Mouse (Mus musculus): ENCODE measurements around the gene Paqr7. TPM values are rescaled to one million over a fixed set of nuclear protein-coding genes. Genes with fewer than 3 reads are reported as not detected.
A peak's percentile ranks its signal among the peaks of the same experiment; 100 is the strongest.

The Paqr7 gene
- polyA plus RNA-seq, 1 experiment, result not detected

DNA sequence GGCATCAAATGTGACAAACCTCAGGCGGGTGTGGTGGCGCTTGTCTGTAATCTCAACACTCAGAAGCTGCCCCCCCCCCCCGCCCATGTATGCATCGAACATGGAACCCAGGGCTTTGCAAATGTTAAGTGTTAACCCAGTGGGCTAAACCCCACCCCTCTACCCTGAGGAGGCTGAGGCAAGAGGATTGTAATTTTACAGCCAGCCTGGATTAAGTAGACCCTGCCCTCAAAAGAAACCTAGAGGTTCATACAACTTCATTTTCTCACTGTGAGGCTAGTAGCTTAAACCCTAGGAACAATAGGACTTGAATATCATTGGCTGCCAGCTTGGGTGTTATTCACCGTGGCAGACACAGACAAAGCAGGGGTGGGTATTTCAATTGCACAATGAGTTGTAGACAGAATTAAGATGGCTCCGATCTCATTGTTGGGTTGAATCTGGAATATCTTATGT, 27.1 kb upstream of the Paqr7 start:
- Histone ChIP-seq H3K4me3 (replicated peaks) (peak overlapping the region; percentile 95), H3K36me3 (ENCODE audit: control insufficient read depth) (peaks cover 44% of the 10 kb centered on the region), H3K9me3 (ENCODE audit: control insufficient read depth, low read length) (no peaks in the 10 kb centered on the region), H3K27me3 (ENCODE audit: control insufficient read depth) (peaks cover 24% of the 10 kb centered on the region), H3K4me1 (ENCODE audit: control insufficient read depth) (peaks cover 35% of the 10 kb centered on the region)
- TF ChIP-seq TAL1 (IDR thresholded peaks at IDR 0.05; ENCODE audit: low read length) (no peak), GATA1 (IDR thresholded peaks at IDR 0.05; ENCODE audit: low read length) (no peak)

DNA sequence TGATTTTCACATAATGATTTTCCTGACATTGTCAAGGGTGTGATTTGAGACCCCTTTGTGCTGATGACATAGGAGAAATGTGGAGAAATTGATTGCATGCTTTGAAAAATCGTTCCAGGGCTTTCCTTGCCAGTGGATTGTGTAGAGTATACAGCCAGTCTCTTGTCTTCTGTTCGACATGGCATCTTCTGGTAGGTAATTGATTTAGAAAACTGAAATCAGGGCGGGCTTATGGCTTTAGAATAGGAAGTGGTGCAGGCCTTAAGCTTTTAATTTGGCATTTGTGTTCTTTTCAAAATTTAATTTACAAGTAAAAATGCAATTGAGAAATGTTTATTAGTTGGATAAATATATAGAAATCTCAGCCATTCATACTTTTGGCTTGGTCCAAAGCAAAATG, 26.5 kb upstream of the Paqr7 start:
- H3K27me3 ChIP-seq (ENCODE audit: control insufficient read depth), result peaks cover 24% of the 10 kb centered on the region
- peak overlapping the region; percentile 95 for H3K4me3 ChIP-seq (replicated peaks)
- no peaks in the 10 kb centered on the region for H3K9me3 ChIP-seq (ENCODE audit: control insufficient read depth, low read length)
- TF ChIP-seq TAL1 (IDR thresholded peaks at IDR 0.05; ENCODE audit: low read length) (no peak), GATA1 (IDR thresholded peaks at IDR 0.05; ENCODE audit: low read length) (no peak)
- peaks cover 50% of the 10 kb centered on the region for H3K36me3 ChIP-seq (ENCODE audit: control insufficient read depth)
- peaks cover 35% of the 10 kb centered on the region for H3K4me1 ChIP-seq (ENCODE audit: control insufficient read depth)

DNA sequence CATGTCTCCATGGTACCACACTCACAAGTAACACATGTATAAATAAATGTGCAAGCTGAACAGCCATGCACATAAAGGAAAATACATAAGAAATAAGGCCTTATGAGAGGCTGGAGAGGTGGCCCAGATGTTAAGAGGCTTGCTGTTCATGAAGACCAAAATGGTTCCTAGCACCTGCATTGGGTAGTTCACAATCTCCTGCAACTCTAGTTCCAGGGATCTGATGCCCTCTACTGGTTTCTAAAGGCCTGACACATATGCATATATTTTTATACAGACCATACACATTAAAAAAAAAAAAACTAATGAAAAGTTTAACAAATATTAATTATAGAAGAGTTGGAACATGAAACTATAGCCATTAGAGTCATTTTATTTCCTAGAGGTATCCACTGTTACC, 25.0 kb upstream of the Paqr7 start:
- Histone ChIP-seq H3K9me3 (ENCODE audit: control insufficient read depth, low read length) (no peaks in the 10 kb centered on the region), H3K4me3 (replicated peaks) (no peak overlapping the region), H3K27me3 (ENCODE audit: control insufficient read depth) (peaks cover 14% of the 10 kb centered on the region), H3K4me1 (ENCODE audit: control insufficient read depth) (peaks cover 35% of the 10 kb centered on the region), H3K36me3 (ENCODE audit: control insufficient read depth) (peaks cover 65% of the 10 kb centered on the region)
- TF ChIP-seq GATA1 (IDR thresholded peaks at IDR 0.05; ENCODE audit: low read length), result no peak
- no peak for TF ChIP-seq TAL1 (IDR thresholded peaks at IDR 0.05; ENCODE audit: low read length)

DNA sequence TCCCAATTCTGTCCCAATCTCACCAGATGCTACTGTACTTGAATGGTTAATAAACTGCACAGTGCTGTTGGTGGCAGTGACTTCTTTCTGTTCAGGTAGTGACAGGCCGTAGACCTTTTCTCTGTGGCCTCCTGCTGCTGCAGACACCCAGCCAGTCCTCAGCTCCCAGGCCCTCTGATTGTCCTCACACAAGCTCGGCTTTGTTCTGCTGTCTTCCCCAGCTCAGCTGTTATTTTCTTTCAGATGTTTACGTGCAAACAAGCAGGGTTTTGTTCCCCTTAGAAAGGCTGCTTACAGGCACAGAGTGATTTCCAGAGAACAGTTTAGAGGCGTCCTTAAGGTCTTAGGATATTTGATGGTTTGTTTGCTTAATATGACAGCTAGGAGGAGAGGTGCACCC, 22.7 kb upstream of the Paqr7 start:
- TF ChIP-seq GATA1 (IDR thresholded peaks at IDR 0.05; ENCODE audit: low read length), result no peak
- no peak for TF ChIP-seq TAL1 (IDR thresholded peaks at IDR 0.05; ENCODE audit: low read length)
- Histone ChIP-seq H3K9me3 (ENCODE audit: control insufficient read depth, low read length) (no peaks in the 10 kb centered on the region), H3K4me1 (ENCODE audit: control insufficient read depth) (peaks cover 19% of the 10 kb centered on the region), H3K27me3 (ENCODE audit: control insufficient read depth) (no peaks in the 10 kb centered on the region), H3K4me3 (replicated peaks) (no peak overlapping the region), H3K36me3 (ENCODE audit: control insufficient read depth) (peaks cover 76% of the 10 kb centered on the region)

DNA sequence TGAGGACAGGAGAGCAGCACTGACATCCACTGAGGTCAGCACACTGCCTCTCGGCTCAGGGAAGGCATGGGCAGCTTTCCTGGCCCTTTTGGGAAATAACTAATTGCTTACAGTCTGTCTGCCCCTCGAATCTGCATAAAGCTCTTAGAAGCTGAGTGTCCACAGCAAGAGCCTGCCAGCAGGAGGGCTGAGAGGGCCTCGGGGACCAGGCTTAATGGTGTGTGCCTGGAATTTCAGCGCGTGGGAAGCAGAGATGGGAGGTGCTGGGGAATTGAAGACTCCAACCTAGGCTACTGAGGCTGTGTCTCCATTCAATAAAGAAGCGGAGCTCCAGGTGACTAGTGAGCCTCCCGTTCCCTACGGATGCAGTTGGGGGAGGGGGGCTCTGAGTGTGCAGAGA, 22.3 kb upstream of the Paqr7 start:
- Histone ChIP-seq H3K36me3 (ENCODE audit: control insufficient read depth) (peaks cover 76% of the 10 kb centered on the region), H3K4me1 (ENCODE audit: control insufficient read depth) (peaks cover 18% of the 10 kb centered on the region), H3K27me3 (ENCODE audit: control insufficient read depth) (no peaks in the 10 kb centered on the region), H3K9me3 (ENCODE audit: control insufficient read depth, low read length) (no peaks in the 10 kb centered on the region), H3K4me3 (replicated peaks) (no peak overlapping the region)
- no peak for TF ChIP-seq GATA1 (IDR thresholded peaks at IDR 0.05; ENCODE audit: low read length)
- TF ChIP-seq TAL1 (IDR thresholded peaks at IDR 0.05; ENCODE audit: low read length), result no peak

DNA sequence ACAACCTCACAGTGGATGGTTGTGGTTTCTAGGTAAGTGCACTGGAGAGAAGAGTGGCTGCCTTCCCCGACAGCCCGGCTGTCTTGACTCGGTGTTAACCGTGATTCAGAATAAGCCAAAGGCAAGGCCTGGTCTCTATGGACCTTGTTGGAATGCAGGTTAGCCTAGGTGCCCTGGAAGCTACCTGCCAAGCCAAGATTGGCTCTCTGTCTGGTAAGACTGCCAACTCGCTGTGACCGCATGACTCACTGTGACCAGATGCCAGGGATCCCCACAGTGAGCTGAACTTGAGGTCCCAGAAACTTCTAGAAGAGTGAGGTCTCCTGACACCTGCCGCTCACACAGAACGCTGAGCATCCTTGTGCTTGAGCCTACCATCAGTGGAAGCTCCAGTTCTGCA, 19.6 kb upstream of the Paqr7 start:
- TF ChIP-seq GATA1 (IDR thresholded peaks at IDR 0.05; ENCODE audit: low read length) (no peak), TAL1 (IDR thresholded peaks at IDR 0.05; ENCODE audit: low read length) (no peak)
- no peak overlapping the region for H3K4me3 ChIP-seq (replicated peaks)
- peaks cover 54% of the 10 kb centered on the region for H3K36me3 ChIP-seq (ENCODE audit: control insufficient read depth)
- no peaks in the 10 kb centered on the region for H3K27me3 ChIP-seq (ENCODE audit: control insufficient read depth)
- H3K4me1 ChIP-seq (ENCODE audit: control insufficient read depth), result peaks cover 5% of the 10 kb centered on the region
- H3K9me3 ChIP-seq (ENCODE audit: control insufficient read depth, low read length), result no peaks in the 10 kb centered on the region

DNA sequence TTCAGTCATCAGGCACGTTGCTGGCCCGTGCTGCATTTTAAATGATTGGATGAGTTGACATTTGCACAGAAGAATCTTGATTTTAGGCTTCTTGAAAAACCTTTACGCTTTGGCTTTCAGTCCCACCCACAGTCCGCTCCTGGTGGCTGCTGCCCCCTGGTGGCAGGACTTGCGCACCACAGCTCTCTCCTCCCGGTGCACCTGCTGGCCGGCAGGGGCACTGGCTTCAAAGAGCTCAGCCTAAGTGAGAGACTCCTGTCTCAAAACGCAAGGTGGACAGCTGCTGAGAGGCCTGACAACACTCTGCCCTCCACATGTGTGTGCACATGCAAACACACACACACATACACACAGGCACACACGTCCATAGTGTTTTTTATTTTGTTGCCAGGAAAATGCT, 18.5 kb upstream of the Paqr7 start:
- Histone ChIP-seq H3K27me3 (ENCODE audit: control insufficient read depth) (peaks cover 8% of the 10 kb centered on the region), H3K4me1 (ENCODE audit: control insufficient read depth) (peaks cover 3% of the 10 kb centered on the region), H3K4me3 (replicated peaks) (no peak overlapping the region), H3K9me3 (ENCODE audit: control insufficient read depth, low read length) (no peaks in the 10 kb centered on the region), H3K36me3 (ENCODE audit: control insufficient read depth) (peaks cover 42% of the 10 kb centered on the region)
- TF ChIP-seq TAL1 (IDR thresholded peaks at IDR 0.05; ENCODE audit: low read length) (no peak), GATA1 (IDR thresholded peaks at IDR 0.05; ENCODE audit: low read length) (no peak)

DNA sequence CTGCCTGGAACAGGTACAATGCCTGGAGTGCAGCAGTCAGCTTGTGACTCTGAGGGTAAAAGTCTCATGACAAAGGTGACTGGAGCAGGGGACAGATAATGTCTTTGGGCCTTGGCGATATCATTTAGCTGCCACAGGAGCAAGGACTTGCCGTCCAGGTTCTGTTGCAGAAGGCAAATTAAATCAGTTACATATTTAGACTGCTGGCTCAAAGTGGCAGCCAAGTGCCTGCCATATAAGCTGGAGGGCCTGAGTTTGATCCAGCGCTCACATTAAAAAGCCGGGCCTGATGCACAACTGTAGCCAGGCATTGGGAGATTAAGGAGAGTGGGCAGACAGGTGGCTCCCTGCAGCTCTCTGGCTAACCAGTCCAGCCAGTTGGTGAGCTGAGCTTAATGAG, 16.7 kb upstream of the Paqr7 start:
- peaks cover 15% of the 10 kb centered on the region for H3K27me3 ChIP-seq (ENCODE audit: control insufficient read depth)

DNA sequence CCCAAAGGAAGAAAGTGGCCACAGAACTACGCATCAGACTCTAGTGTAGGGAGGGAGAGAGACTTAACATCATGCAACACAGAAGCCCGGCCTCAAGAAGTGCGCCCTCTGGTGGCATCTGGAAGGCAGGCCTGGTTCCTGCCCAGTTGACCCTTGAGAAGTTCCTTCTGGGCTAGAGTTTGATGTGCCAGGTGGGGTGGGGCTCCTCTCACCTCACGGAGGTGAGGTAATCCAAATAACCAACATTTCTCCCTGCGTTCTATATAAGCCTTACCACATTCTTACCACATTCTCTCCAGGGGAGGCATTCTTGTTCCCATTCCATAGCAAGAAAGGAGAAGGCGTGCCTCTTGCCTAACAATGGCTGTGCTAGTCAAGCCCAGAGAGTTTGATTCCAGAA, 15.6 kb upstream of the Paqr7 start:
- Histone ChIP-seq H3K36me3 (ENCODE audit: control insufficient read depth) (peaks cover 17% of the 10 kb centered on the region), H3K27me3 (ENCODE audit: control insufficient read depth) (peaks cover 15% of the 10 kb centered on the region), H3K9me3 (ENCODE audit: control insufficient read depth, low read length) (no peaks in the 10 kb centered on the region), H3K4me1 (ENCODE audit: control insufficient read depth) (peaks cover 3% of the 10 kb centered on the region), H3K4me3 (replicated peaks) (no peak overlapping the region)
- TF ChIP-seq TAL1 (IDR thresholded peaks at IDR 0.05; ENCODE audit: low read length) (no peak), GATA1 (IDR thresholded peaks at IDR 0.05; ENCODE audit: low read length) (no peak)

More for the DNA sequence above, 16.7 kb upstream of the Paqr7 start:
- Histone ChIP-seq H3K4me3 (replicated peaks) (no peak overlapping the region), H3K9me3 (ENCODE audit: control insufficient read depth, low read length) (no peaks in the 10 kb centered on the region), H3K36me3 (ENCODE audit: control insufficient read depth) (peaks cover 27% of the 10 kb centered on the region), H3K4me1 (ENCODE audit: control insufficient read depth) (peaks cover 3% of the 10 kb centered on the region)
- TF ChIP-seq GATA1 (IDR thresholded peaks at IDR 0.05; ENCODE audit: low read length) (no peak), TAL1 (IDR thresholded peaks at IDR 0.05; ENCODE audit: low read length) (no peak)

DNA sequence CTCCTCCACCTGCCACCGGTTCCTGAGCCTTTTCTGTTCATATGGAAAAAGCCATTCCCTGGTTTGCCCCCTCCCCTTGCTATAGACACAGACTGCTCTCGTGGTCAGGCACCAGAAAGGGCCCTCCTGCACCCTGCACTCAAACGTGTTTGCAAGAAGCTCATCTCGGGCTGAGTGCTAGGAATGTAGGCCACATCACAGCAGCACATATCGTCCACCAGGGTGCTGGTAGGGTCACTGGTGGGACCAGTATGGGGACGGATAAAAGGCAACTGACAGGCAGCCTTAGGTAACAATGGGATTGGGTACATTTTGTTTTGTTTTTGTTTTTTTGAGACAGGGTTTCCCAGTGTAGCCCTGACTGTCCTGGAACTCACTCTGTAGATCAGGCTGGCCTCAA, 15.2 kb upstream of the Paqr7 start:
- Histone ChIP-seq H3K4me3 (replicated peaks) (no peak overlapping the region), H3K27me3 (ENCODE audit: control insufficient read depth) (peaks cover 15% of the 10 kb centered on the region), H3K36me3 (ENCODE audit: control insufficient read depth) (peaks cover 13% of the 10 kb centered on the region), H3K4me1 (ENCODE audit: control insufficient read depth) (peaks cover 3% of the 10 kb centered on the region), H3K9me3 (ENCODE audit: control insufficient read depth, low read length) (no peaks in the 10 kb centered on the region)
- TF ChIP-seq TAL1 (IDR thresholded peaks at IDR 0.05; ENCODE audit: low read length) (no peak), GATA1 (IDR thresholded peaks at IDR 0.05; ENCODE audit: low read length) (no peak)

Data from erythroblast, embryonic 14.5 days (primary cell).